Mouse (Mus musculus) brain, embryonic 18.5 days (tissue): ENCODE results near the gene BC035947.
"Not testable (repeated sequence)": the region's sequence is repeated elsewhere in the genome, so short reads cannot be mapped to it uniquely, and the experiment has no call there.

Source experiments
- DNase-seq: peaks from one replicate; pipeline ENCODE4 v3.0.0-alpha.2; 2012; ENCODE audit warnings: low read depth, low spot score

The BC035947 gene

GRCm38 (mm10) chr1:78511621-78512160, at the start of gene BC035947:
TSS of gene BC035947 (minus strand) at chr1:78512158.
- DNase-seq: no peak

GRCm38 (mm10) chr1:78554012-78554666, 42.2 kb upstream of the BC035947 start:
- DNase-seq: no peak

- DNase-seq: no peak
Observed at GRCm38 (mm10) chr1:78548961-78549360, 37.0 kb upstream of the BC035947 start.

DNA sequence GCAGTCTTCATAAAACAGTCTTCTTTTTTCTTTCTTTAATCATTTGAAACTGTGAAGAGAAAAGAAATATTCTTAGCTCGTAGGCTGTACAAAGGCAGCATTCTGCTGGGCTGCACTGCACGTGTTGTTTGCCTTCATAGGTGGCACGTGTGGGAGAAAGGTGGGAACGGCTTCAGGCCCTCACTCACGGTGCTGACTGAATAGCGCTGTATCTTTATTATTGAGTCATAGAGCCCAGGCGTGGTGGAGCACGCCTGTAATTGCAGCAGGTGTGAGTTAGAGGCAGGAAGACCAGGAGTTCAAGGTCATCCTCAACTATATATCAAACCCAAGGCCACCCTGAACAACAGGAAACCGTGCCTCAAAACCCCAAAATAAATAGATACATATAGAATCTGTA, 34.3 kb upstream of the BC035947 start:
- no peak for DNase-seq

GRCm38 (mm10) chr1:78543631-78544030, 31.7 kb upstream of the BC035947 start:
- DNase-seq: not testable (repeated sequence)

DNA sequence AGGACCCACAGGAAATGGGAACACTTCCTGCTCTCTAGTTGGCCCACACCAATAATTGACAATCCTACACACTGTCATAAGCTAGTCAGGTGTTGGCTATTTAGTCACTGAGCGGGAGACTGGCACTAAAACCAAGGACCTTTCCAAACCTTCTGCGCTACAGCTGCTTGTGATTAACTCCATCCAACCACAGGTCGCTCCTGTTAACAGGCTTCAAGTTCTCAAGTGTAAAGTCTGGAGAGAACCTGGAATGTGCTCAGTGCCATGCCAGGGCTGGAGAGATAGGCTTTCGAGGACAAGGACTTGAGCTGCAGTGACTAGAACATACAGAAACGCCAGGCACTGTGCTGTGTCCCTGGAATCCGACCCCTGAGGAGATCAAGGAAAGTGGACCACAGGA, 27.2 kb upstream of the BC035947 start:
- no peak for DNase-seq

- DNase-seq: no peak
Observed at GRCm38 (mm10) chr1:78538396-78538795, 26.4 kb upstream of the BC035947 start.

DNA sequence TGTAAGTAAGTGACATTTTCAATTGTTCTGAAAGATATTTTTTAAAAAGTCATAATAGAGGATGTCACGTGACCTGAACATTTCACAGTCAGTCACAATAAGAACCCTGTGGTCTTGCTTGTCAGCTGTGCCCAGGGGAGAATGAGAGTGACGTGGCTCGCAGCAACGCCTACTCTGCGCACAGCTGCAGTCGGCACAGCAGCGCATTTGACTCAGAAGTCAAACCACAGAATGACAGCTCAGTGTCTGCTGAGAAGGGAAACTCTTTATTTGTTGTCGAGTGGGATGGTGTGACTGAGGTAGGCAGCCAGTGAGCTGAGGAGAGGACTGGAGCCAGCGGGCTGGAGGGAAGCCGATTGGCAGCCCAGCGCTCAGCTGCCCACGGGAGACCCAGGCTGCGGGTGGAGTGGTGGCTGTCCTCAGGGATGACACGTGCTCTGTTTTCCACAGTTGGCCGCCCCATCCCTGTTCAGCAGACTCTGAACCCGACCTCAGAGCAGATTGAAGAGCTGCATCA, 25.6 kb upstream of the BC035947 start:
- peak; percentile 30 for DNase-seq

DNA sequence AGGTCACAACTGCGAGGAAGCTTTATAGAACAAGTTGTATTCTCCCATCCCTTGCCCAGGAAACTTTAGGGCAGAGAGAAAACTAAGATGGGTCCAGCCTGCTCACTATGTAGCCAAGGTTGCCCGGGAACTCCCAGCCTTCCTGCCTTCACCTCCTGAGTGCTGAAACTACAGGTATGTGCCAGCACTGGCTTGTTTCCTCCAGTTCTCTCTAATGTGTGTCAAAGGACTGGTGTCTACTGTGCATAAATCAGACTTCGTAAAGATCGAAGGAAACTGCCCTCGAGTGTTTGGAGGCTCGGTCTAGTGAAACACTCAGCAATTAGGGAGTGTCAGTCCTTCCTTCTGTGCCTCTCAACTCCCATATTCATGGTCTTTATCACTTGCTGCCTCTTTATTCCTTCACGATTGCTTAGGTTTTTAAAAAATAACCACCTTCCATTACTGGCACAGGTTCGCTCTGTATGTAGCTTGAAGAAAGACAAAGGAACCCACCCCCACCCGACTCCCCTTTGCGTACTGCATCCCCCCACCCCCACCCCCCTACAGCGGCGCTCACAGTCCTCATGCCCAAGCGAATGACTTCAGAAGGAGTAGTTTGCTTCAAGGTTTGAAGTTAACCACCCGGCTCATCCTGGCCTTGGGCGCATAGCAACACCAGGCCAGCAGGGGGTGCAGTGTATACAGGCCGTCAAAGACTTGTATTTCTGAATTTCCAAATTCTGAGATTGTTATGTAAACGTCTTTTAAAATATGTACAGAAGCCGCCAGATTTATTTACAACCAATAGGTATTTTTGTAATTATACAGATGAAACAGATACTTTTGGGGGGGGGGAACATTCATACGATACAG, 24.6 kb upstream of the BC035947 start:
- peak; percentile 26 for DNase-seq

DNA sequence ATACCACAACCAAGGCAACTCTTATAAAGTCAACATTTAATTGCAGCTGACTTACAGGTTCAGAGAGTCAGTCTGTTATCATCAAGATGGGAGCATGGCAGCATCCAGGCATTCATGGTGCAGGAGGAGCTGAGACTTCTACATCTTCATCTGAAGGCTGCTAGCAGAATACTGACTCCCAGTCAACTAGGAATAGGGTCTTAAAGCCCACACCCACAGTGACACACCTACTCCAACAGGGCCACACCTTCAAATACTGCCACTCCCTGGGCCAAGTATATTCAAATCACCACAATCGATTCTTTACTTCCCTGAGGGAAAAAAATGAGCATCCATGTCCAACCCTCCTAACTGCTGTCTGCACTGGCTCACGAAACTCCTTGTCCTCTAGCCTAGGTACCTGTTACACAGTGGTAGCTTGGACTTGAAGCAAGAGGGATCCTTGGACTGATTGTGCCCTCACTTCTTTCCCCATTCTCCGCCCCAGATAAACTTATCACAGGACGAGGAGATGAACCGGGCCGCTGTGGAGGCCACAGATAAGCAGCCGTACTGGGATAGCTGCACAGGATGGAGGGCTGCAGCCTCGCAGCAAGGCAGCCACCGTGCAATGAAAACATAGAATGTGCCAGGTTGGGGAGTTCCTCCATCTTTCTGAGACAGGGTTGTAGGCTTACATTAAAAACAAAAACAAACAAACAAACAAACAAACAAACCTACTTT, 22.6 kb upstream of the BC035947 start:
- no peak for DNase-seq

GRCm38 (mm10) chr1:78532184-78532800, 20.3 kb upstream of the BC035947 start:
- DNase-seq: no peak

DNA sequence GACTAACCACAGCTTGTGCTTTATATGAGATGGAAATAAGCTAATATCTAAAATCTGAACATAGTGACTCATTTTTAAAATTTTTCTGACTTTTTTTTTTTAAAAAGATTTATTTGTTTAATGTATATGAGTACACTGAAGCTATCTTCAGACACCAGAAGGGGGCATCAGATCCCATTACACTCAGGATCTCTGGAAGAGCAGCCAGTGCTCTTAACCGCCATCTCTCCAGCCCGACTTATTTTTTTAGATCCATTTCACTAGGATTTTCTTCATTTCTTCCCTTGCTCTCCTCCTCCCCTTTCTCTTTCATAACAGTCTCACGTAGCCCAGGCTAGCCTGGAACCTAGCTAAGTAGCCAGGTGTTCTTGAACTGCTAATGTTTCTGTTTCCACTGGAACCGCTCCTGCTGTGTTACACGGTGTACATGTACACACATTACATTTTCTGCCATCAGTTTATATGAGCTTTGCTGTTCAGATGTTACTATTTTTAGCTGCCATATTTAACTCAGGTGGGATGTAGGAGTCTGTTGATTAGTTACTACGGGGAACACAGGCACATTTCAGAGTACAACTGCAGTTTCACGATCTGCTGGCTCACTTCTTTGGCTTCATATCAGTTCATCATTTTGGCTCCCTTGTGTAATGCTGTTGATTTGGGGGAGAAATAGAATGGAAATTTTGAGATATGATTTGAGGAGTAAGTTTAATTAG, 18.7 kb upstream of the BC035947 start:
- no peak for DNase-seq

DNA sequence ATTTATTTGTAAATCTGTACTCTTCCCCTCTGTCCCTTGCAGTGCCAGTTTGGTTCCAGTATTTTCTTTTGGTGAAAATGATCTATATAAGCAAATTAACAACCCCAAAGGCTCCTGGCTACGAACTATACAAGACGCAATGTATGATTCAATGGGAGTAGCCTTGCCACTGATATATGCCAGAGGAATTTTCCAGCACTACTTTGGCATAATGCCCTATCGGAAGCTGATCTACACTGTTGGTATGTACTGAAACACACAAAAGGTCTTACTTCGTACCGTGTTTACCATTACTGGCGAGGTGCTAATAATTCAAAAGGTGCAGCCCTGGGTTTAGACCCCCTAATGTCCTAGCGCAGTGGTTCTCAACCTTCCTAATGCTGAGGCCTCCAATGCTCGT, 17.1 kb upstream of the BC035947 start:
- DNase-seq: no peak

GRCm38 (mm10) chr1:78528356-78528755, 16.4 kb upstream of the BC035947 start:
- no peak for DNase-seq

DNA sequence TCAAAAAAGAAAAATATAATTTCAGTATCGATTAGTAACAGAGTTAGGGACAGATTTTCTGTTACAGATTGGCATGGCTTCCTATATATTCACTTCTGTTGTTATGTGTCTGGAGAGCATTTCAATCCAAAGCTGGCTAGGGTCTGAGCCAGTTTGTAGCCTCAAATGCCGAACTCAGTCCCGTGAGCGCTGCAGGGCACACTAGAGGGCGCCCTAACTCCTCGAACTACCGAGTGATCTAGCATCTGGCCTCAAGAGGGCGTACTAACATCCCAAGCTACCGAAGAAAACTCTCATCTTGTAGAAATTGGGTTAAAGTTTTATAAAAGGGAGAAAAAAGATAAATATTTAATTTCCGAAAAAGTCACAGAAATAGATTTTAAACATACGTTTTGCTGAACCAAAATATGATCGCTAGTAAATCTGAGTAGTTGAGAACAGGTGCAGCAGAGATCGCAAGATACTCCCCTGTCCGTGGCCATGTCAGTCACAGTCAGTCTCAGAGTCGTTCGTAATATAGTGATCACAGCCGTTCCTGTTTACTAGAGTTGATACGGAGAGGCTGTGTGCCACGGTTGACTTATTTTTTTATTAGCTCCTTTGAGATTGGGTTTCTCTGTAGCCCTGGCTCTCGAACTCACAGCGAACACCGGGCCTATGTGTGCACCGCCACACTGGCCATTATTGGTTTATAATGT, 13.4 kb upstream of the BC035947 start:
- DNase-seq: no peak

GRCm38 (mm10) chr1:78518907-78519306, 6.9 kb upstream of the BC035947 start:
- DNase-seq: no peak

DNA sequence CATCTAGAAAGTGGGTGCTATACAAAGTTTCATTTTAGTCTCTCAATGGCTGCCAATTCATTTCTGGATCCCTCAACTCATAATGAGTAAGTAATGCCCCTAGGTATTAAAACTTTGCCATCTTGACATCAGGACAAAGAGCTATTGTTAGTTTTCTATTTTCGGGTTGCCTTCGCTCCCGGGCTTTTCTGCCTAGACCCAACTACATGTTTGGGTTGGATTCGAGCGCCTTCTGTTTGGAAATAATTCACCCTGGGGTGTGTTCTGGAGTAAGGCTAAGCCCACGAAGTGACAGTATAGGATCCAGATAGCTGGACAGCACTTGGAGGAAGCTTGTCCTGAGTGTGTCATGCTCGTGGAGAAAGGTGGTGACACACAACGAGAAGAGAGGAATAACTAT, 798 bp upstream of the BC035947 start:
- DNase-seq: no peak

GRCm38 (mm10) chr1:78510862-78511261, 1.1 kb downstream of the BC035947 start, which contains the start of gene Mogat1:
TSS of gene Mogat1 (plus strand) at chr1:78510991.
- DNase-seq: no peak

DNA sequence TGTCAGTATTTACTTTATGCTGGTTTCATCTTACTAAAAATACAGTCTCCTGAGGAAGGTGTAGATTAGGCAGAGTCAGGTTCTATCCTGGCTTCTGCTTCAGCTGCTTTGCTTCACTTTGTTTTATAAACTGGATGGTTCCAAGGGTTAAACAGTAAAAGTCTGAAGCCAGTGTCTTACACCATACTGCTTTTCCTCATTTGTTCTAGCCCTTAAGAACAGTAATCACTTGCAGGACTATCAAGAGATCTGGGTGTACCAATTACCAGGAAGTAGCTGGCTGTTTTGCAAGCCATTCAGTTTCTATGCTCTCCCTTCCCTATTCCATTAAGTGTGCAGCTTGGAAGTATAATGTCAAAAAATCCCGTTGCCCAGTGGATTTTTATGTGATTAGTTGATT, 4.8 kb downstream of the BC035947 start:
- no peak for DNase-seq

DNA sequence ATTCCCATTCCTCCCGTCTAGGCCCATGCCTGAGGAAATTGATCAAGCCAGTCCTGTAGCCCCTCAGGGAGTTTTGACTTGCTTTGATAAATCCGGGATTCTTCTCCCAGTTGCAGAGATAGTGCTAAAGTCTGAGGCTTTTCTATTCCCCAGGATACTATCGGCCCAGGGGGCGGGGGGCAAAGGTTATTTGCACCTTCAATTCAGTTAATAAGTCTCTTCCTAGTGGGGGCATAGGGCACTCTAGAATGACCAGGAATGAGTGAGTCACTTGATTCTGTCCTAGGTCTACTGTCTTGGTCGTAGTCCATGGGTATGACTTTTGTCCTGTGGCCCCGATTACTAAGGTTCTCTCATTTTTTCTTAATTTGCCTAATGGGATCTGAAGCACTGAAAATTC, 9.4 kb downstream of the BC035947 start:
- no peak for DNase-seq
